Mouse (Mus musculus): ENCODE measurements around the gene Gm9837.

The Gm9837 gene

DNA sequence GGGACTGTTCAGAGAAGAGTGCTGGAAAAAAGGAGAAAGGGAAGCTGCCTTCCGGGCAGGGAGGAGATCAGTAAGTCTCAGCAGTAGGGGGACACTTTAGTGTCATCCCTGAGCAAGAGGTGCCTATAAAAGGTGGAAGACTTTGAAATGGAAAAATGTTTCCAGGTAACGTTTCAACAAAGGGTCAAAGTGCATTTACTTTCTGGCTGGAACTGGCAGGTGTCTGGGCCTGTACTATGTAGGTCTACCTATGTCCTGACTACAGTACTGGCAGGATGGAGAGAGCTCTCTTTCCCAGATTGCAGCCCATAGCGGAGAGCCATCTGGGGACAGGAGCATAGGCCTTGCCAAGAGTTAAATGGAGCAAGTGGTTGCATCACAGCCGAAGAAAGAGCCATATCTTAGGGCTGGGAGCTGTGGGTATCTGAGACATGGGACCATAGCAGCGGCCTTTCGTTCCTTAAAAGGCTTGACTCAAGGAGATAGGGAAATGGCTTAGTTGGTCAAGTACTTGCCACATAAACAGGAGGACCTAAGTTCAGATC lies 44.5 kb downstream of the Gm9837 start:
- DNase-seq (ENCODE audit: low read depth): no peak

DNA sequence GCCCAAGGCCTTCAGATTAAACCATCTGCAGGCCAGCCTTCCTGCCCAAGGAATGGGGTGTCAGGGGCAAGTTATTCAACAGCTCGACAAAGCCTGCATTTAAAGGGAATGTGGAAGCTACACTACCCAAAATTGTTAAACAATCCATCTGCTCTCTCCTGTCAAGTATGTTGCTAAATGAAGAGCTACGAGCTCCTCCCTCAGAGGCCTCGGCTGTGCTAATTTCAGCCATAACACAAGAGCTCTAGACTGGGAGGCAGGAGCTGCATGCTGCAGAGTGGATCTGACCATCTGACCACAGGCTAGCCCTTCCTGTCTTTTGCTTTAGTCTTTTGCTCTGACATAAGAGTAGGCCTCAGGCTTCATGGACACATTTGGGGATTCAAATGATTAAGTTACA lies 45.0 kb downstream of the Gm9837 start:
- no peak for DNase-seq (ENCODE audit: low read depth)

DNA sequence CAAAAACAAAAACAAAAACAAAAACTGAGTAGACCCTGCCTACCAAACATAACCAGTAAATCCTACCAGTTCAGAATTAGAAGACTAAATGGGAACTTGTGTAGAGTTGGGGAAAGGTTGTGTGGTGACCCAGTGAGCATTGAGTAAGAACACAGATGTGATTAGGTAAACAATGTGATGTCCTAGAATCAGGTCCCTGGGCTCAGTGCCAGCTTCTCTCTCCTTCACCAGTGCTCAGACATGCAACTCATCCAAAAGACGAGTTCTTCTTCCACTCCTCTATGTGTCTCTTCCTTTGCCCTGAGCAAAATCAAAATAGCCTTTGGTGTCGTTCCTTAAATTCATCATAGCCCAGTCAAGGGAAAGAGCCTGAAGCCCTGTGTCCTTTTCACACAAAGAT lies 45.5 kb downstream of the Gm9837 start:
- no peak for DNase-seq (ENCODE audit: low read depth)

DNA sequence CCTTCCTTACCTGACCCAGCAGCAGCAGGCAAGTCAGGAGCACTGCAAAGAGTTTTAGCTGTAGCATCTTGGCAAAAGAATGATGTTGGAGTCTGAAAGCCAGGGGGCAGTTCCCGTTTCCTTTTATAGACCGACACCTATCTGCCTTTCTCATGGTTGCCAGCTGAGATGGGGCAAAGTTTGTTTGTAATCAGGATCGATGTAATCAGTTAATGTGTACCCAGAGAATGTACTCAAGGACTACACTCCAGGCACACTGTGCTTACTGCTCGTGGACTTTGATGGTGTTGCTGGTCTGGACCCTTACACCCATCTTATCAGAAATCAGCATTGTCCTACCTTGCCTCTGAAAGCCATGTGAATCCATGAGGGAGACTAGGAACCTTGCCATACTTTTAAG lies 47.2 kb downstream of the Gm9837 start, which contains the start of gene Leap2:
TSS of gene Leap2 (minus strand) at position 135 of the 400 bp plus-strand sequence.
- no peak for DNase-seq (ENCODE audit: low read depth)

Measured in c-Kit-positive CD71-positive TER-119-negative erythroid progenitor cells, embryonic 14.5 days (primary cell).